Mouse (Mus musculus): ENCODE data around the gene Dus1l. TPM values are rescaled to one million over a fixed set of nuclear protein-coding genes. Genes with fewer than 3 reads are reported as not detected.

Gene Dus1l
- polyA plus RNA-seq, 1 experiment from 2014 or later = 59.7 TPM

DNA sequence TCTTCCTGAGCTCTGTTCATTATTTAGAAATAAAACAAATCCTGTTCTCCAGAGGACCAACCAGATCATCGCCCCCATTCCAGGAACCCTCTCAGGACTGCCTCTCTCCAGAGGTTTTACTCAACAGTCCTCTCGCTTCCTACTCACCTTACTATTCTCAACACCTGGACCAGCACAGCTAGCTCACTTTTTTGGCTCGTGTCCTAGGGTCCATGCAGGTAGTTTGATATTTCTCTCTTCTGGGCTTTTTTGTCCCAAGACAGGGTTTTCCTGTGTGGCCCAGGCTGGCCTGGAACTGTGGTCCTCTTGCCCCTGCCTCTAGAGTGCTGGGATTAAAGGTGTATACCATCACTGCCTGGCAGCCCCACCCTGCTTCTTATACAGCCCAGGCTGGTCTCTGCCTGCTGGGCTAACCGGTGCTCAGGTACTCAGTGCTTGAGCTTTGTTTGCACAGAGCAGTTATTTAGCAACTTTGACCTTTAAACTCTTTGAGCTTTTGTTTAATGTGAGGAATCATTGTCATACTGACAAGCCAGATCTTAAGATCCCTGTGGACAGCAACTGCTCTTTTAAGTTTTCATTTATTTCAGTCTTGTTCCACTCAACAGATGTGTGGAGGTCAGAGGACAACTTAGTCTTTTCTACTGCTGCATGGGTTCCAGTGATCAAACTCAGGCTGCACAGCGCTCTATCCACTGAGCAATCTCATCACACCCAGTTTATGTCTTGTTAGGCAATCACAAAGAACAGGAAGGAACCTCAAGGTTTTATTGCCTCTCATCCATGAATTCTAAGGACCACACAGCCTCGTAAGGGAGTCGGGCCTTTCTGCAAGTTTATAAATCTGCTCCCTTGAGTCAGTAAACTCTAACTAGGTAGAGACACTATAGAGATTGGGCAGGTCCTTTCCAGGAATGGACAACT lies 9.4 kb upstream of the Dus1l start:
- no peaks in the 10 kb centered on the region for H3K9me3 ChIP-seq (ENCODE audit: control insufficient read depth, low read depth, low read length)
- 87% methylated on average over 7 of the region's 7 CpGs for WGBS
- no peak overlapping the region for H3K9ac ChIP-seq (replicated peaks; ENCODE audit: low read depth, low read length)
- H3K27ac ChIP-seq (ENCODE audit: low read length) = no peak overlapping the region
- peaks cover 54% of the 10 kb centered on the region for H3K36me3 ChIP-seq (ENCODE audit: control insufficient read depth, insufficient read depth, low read length)
- no peaks in the 10 kb centered on the region for H3K4me1 ChIP-seq (ENCODE audit: control insufficient read depth, insufficient read depth, low read length)
- H3K4me2 ChIP-seq (replicated peaks; ENCODE audit: low read depth, low read length) = no peak overlapping the region
- ATAC-seq (ENCODE audit: insufficient number of reproducible peaks, insufficient read depth, low FRiP score, low read depth) = no peak; the same call in 1 of the 2 replicates
- no peaks in the 10 kb centered on the region for H3K27me3 ChIP-seq (ENCODE audit: control insufficient read depth, insufficient read depth, low read length)
- H3K4me3 ChIP-seq (ENCODE audit: low read depth, low read length) = no peak overlapping the region

DNA sequence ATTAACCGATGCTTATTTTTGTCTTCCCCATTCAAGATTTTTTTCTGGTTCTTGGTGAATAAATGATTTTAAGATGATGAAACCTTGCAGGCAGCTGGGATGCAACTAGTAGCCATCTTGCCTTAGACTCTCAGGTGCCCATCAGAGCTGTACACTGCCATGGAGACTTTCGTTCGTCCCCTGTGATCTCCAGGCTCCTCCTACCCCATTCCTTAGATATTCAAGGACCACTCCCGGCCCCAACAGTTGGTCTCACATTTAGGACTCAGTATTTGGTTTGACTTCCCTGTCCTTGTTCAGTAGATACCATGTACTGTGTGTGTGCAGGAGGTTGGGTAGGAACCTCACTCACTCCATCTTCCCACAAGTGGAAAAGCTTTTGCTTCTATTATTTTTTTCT lies 8.6 kb upstream of the Dus1l start:
- Histone ChIP-seq H3K27me3 (ENCODE audit: control insufficient read depth, insufficient read depth, low read length) (no peaks in the 10 kb centered on the region), H3K4me1 (ENCODE audit: control insufficient read depth, insufficient read depth, low read length) (0 out of 2 replicates have a peak, but pooled peaks cover 6% of the 10 kb centered on the region), H3K36me3 (ENCODE audit: control insufficient read depth, insufficient read depth, low read length) (peaks cover 46% of the 10 kb centered on the region), H3K4me3 (ENCODE audit: low read depth, low read length) (no peak overlapping the region), H3K9ac (replicated peaks; ENCODE audit: low read depth, low read length) (no peak overlapping the region), H3K27ac (ENCODE audit: low read length) (no peak overlapping the region), H3K9me3 (ENCODE audit: control insufficient read depth, low read depth, low read length) (no peaks in the 10 kb centered on the region), H3K4me2 (replicated peaks; ENCODE audit: low read depth, low read length) (no peak overlapping the region)
- 68% methylated on average over 4 of the region's 4 CpGs for WGBS
- ATAC-seq (ENCODE audit: insufficient number of reproducible peaks, insufficient read depth, low FRiP score, low read depth) = no peak

DNA sequence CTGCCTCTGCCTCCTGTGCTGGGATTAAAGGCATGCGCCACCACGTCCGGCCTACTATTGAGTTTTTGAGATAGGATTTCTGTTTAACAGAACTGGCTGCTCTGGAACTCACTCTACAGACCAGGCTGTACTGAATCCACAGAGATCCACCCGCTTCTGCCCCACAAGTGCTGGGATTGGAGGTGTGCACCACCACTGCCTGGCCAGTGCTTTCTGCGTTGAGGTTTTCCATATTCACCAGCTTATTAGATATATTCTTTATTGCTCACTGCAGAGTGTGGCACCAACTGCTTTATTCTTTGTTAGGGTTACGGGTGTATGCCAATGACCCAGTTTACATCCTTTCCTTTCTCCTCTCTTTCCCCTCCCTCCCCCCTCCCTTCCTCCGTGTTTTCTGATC lies 8.1 kb upstream of the Dus1l start:
- no peak overlapping the region for H3K4me3 ChIP-seq (ENCODE audit: low read depth, low read length)
- H3K4me2 ChIP-seq (replicated peaks; ENCODE audit: low read depth, low read length) = no peak overlapping the region
- H3K36me3 ChIP-seq (ENCODE audit: control insufficient read depth, insufficient read depth, low read length) = peaks cover 41% of the 10 kb centered on the region
- no peak for ATAC-seq (ENCODE audit: insufficient number of reproducible peaks, insufficient read depth, low FRiP score, low read depth)
- H3K9me3 ChIP-seq (ENCODE audit: control insufficient read depth, low read depth, low read length) = no peaks in the 10 kb centered on the region
- no peaks in the 10 kb centered on the region for H3K27me3 ChIP-seq (ENCODE audit: control insufficient read depth, insufficient read depth, low read length)
- no peak overlapping the region for H3K27ac ChIP-seq (ENCODE audit: low read length)
- 0 out of 2 replicates have a peak, but pooled peaks cover 6% of the 10 kb centered on the region for H3K4me1 ChIP-seq (ENCODE audit: control insufficient read depth, insufficient read depth, low read length)
- 73% methylated on average over 7 of the region's 7 CpGs for WGBS
- H3K9ac ChIP-seq (replicated peaks; ENCODE audit: low read depth, low read length) = no peak overlapping the region

DNA sequence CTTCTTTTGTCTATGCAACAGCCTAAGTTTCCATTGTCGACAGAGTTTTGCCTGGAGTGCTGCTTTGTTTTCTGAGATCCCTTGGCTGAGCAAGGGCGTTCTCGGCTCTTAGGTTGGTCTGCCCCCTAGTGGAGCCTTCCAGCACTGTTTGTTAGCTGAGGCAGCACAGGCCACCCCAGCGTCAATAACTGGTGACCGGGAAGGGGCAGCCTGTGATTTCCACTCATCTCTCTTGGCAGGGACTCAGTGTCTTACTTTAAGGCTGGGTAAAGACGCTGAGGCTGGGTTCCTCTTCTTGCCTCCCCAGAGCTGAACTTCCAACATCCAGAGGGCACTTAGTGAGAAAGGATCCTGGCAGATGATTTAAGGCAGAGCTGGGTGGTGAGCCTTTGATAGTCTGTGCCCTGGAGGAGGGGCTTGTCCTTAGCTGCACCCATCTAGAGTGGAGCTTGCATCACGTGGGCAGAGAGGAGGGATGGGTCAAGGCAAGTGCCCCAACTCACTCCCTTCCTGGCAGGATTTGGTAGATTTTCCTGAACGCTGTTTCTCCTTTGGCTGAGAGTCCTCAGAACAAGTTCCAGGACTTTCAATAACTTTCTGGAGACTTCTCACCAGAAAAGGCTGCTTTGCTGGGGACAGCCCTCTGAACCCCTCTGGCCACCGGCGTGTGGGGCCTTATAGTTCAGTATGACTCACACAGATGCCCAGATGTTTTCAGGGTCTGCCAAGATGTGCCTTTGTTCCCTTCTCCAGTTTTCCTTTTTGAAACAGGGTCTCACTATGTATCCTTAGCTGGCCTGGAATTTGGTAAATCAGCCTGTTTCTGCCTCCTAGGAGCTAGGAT lies 4.1 kb upstream of the Dus1l start:
- ATAC-seq (ENCODE audit: insufficient number of reproducible peaks, insufficient read depth, low FRiP score, low read depth) = peak; percentile 78
- Histone ChIP-seq H3K27me3 (ENCODE audit: control insufficient read depth, insufficient read depth, low read length) (no peaks in the 10 kb centered on the region), H3K36me3 (ENCODE audit: control insufficient read depth, insufficient read depth, low read length) (0 out of 2 replicates have a peak, but pooled peaks cover 2% of the 10 kb centered on the region), H3K27ac (ENCODE audit: low read length) (no peak overlapping the region), H3K4me3 (ENCODE audit: low read depth, low read length) (no peak overlapping the region), H3K9me3 (ENCODE audit: control insufficient read depth, low read depth, low read length) (no peaks in the 10 kb centered on the region), H3K9ac (replicated peaks; ENCODE audit: low read depth, low read length) (no peak overlapping the region; the same call in 1 of the 2 replicates), H3K4me2 (replicated peaks; ENCODE audit: low read depth, low read length) (no peak overlapping the region), H3K4me1 (ENCODE audit: control insufficient read depth, insufficient read depth, low read length) (peaks cover 12% of the 10 kb centered on the region)
- 13% methylated on average over 10 of the region's 10 CpGs for WGBS

DNA sequence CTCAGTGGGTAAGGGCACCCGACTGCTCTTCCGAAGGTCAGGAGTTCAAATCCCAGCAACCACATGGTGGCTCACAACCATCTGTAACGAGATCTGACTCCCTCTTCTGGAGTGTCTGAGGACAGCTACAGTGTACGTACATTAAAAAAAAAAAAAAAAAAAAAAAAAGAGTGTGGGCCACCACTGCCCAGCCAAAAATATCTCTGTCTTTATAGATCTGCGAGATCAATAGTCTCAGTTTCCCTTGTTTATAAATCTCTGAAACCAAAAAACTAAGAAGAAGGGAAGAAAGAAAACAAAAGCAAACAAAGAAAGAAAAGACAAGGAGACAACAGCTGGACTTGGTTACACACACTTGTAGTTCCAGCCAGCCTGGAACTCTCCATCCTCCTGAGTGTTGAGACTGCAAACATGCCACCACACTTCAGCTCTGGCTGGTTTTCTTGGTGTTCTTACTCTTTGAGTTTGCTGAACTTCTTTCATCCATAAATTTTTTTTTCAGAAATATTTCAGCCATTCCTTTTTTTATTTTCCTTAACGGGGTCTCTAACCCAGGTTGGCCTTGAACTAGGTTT lies 3.2 kb upstream of the Dus1l start:
- Histone ChIP-seq H3K4me3 (ENCODE audit: low read depth, low read length) (no peak overlapping the region), H3K9ac (replicated peaks; ENCODE audit: low read depth, low read length) (no peak overlapping the region), H3K36me3 (ENCODE audit: control insufficient read depth, insufficient read depth, low read length) (peaks cover under 1% of the 10 kb centered on the region; the same call in 1 of the 2 replicates), H3K4me2 (replicated peaks; ENCODE audit: low read depth, low read length) (no peak overlapping the region), H3K27me3 (ENCODE audit: control insufficient read depth, insufficient read depth, low read length) (no peaks in the 10 kb centered on the region), H3K4me1 (ENCODE audit: control insufficient read depth, insufficient read depth, low read length) (peaks cover 17% of the 10 kb centered on the region), H3K9me3 (ENCODE audit: control insufficient read depth, low read depth, low read length) (no peaks in the 10 kb centered on the region), H3K27ac (ENCODE audit: low read length) (no peak overlapping the region)
- no peak for ATAC-seq (ENCODE audit: insufficient number of reproducible peaks, insufficient read depth, low FRiP score, low read depth)
- 66% methylated on average over 6 of the region's 6 CpGs for WGBS

DNA sequence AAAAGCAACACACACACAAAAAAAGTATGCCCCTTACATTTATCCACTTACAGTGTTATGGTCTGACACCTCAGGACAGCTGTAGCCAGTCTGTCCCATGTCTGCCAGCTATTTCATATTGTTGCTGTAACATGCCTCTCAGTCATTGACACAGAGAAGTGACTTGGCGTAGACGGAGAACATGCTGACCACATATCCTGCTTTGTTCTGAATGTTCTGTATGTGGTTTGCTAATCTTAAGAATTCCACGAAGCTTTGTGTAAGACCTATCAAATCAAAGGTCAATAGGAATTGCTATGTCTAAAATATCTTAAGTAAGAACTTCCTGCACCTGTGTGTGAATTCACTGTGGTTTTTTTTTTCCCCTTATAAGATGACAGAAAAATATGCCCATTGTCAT lies 2.0 kb upstream of the Dus1l start:
- peaks cover 8% of the 10 kb centered on the region; the same call in 1 of the 2 replicates for H3K36me3 ChIP-seq (ENCODE audit: control insufficient read depth, insufficient read depth, low read length)
- ATAC-seq (ENCODE audit: insufficient number of reproducible peaks, insufficient read depth, low FRiP score, low read depth) = no peak
- peaks cover 17% of the 10 kb centered on the region for H3K4me1 ChIP-seq (ENCODE audit: control insufficient read depth, insufficient read depth, low read length)
- H3K27ac ChIP-seq (ENCODE audit: low read length) = no peak overlapping the region
- no peak overlapping the region for H3K9ac ChIP-seq (replicated peaks; ENCODE audit: low read depth, low read length)
- no peaks in the 10 kb centered on the region for H3K9me3 ChIP-seq (ENCODE audit: control insufficient read depth, low read depth, low read length)
- no peak overlapping the region for H3K4me3 ChIP-seq (ENCODE audit: low read depth, low read length)
- no peak overlapping the region for H3K4me2 ChIP-seq (replicated peaks; ENCODE audit: low read depth, low read length)
- no peaks in the 10 kb centered on the region for H3K27me3 ChIP-seq (ENCODE audit: control insufficient read depth, insufficient read depth, low read length)
- 86% methylated on average over 3 of the region's 3 CpGs for WGBS

DNA sequence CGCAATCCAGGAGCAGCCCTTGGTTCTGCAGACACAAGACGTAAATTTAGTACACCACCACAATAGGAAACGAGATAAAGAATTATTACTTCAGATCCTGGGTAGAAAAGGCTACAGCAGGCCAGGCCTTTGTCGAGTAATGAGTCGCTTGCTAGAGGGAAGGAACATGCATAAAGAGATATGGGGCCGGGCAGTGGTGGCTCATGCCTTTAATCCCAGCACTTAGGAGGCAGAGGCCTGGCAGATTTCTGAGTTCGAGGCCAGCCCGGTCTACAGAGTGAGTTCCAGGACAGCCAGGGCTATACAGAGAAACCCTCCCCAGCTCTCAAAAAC lies 377 bp upstream of the Dus1l start:
- H3K36me3 ChIP-seq (ENCODE audit: control insufficient read depth, insufficient read depth, low read length) = peaks cover 24% of the 10 kb centered on the region
- no peaks in the 10 kb centered on the region for H3K9me3 ChIP-seq (ENCODE audit: control insufficient read depth, low read depth, low read length)
- H3K4me3 ChIP-seq (ENCODE audit: low read depth, low read length) = peak overlapping the region; percentile 100; the same call in 1 of the 2 replicates
- peaks cover 17% of the 10 kb centered on the region for H3K4me1 ChIP-seq (ENCODE audit: control insufficient read depth, insufficient read depth, low read length)
- peak overlapping the region; percentile 31 for H3K4me2 ChIP-seq (replicated peaks; ENCODE audit: low read depth, low read length)
- H3K9ac ChIP-seq (replicated peaks; ENCODE audit: low read depth, low read length) = no peak overlapping the region
- no peaks in the 10 kb centered on the region for H3K27me3 ChIP-seq (ENCODE audit: control insufficient read depth, insufficient read depth, low read length)
- 30% methylated on average over 8 of the region's 8 CpGs for WGBS
- peak overlapping the region; percentile 69 for H3K27ac ChIP-seq (ENCODE audit: low read length)
- ATAC-seq (ENCODE audit: insufficient number of reproducible peaks, insufficient read depth, low FRiP score, low read depth) = no peak

DNA sequence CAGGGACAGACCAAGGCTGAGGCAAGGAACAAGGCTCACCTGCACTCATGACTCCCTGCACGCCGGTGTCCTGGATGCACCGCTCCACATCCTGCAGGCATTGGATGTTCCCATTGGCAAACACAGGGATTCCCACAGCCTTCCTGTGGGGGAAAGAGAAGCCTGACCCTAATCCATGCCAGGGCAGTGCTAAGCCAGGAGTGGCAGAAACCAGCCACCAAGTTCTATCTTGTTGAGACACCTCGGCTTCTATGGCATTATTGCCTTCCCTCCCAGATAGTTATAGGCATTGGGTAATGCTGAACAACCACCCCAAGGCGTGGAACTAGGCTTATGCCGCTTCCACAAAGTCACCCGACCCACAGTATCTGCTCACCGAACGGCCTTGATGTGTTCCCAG lies 3.6 kb downstream of the Dus1l start:
- Histone ChIP-seq H3K36me3 (ENCODE audit: control insufficient read depth, insufficient read depth, low read length) (peaks cover 57% of the 10 kb centered on the region), H3K4me2 (replicated peaks; ENCODE audit: low read depth, low read length) (no peak overlapping the region), H3K9me3 (ENCODE audit: control insufficient read depth, low read depth, low read length) (no peaks in the 10 kb centered on the region), H3K4me1 (ENCODE audit: control insufficient read depth, insufficient read depth, low read length) (peaks cover 11% of the 10 kb centered on the region), H3K9ac (replicated peaks; ENCODE audit: low read depth, low read length) (no peak overlapping the region), H3K4me3 (ENCODE audit: low read depth, low read length) (no peak overlapping the region), H3K27ac (ENCODE audit: low read length) (no peak overlapping the region), H3K27me3 (ENCODE audit: control insufficient read depth, insufficient read depth, low read length) (no peaks in the 10 kb centered on the region)
- no peak for ATAC-seq (ENCODE audit: insufficient number of reproducible peaks, insufficient read depth, low FRiP score, low read depth)
- WGBS = 96% methylated on average over 9 of the region's 9 CpGs

Data from stomach, embryonic 14.5 days (tissue).